Mouse (Mus musculus) urinary bladder, adult 2 months (tissue): ENCODE measurements around the gene Rab3ip. TPM values are rescaled to one million over a fixed set of nuclear protein-coding genes. Genes with fewer than 3 reads are reported as not detected.

Experiments
- DNase-seq: peaks from one replicate; pipeline ENCODE4 v3.0.0; 2022; ENCODE audit warnings: low spot score
- polyA plus RNA-seq: library from polyadenylated mRNA; depleted of rRNA; stranded (reverse); fragments of >200 nt; gene quantifications from 2 replicates; pipeline ENCODE4 v1.2.3, GENCODE M21; 2012

Rab3ip gene
- polyA plus RNA-seq, 1 experiment, result 53.3 TPM

DNA sequence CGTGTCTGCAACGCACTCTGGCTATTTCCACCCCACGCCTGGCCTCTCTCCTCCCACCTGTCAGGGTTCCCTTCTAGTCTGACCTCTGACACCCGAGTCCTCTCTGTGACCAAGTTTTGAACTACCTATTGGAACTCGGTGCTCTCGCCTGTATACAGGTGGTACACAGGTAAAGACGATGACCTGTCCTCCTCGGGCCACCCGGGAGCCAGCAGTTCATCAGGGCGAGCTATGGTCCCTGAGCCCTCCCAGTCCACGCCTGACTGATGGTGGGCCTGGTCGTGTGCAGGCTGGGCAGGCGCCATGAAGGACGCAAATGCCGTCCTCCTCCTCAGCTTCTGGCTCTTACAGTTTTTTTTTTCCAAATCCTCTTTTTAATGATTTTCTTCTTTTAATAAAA is 29.2 kb downstream of the Rab3ip start:
- no peak for DNase-seq

DNA sequence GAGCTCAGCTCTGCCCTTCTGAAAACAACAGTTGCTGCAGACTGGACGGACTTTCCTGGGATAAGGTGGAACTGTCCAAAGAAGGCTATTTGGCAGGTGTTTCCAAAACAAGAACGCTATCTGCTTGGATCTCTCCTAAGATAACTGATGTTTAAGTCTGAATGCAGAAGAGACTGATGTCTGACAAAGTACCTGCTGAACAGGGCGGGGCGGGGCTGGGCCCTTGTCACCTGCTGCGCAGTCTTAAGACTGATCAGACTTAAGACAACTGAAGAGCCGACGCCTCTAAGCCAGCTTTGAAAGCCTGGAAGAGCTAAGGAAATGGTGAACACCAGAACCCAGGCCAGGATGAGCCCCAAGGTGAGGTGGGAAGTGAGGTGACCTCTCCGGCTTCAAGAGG is 29.9 kb downstream of the Rab3ip start:
- DNase-seq, result no peak

DNA sequence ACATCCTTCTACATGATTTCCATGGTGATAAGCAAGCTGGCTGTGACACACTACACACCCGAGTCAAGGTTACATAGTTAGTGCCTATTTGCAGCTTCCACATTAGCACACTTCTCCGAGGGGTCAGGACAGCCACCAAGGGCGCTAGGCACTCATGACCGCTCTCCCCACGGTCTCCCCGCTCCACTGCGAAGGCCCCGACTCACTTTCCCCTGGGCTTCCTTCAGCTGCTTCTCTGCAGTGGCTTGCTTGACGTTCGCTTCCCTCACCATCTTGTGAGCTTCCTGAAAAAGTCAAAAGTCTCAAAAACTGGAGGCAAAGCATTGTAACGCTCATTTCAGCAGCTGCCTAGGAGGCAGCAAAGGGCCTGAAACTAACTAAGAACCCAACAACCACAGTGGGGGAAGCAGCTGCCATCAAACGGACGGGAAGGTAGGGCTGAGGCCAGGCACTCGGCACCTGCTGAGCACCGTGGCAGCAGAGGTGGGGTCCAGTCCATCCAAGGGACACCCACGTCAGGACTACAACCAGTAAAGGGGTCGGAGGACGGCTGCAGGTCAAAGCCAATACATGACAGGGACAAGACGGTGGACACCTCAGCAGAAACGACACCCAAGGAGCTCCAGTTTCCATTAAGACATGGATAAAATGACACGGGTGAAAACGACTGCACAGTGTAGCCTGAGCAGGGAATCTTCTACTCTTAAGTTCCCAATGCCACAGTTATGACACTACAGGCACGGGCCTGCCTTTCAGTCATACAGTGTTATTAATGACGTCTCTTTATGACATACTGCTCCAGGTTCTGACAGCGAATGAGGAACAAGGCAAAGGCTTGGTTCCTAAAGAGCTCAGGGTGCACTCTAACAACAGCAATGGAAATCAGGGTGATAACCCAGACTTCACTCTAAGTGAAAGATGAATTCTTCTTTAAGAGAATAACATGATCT is 30.9 kb downstream of the Rab3ip start:
- DNase-seq, result no peak

DNA sequence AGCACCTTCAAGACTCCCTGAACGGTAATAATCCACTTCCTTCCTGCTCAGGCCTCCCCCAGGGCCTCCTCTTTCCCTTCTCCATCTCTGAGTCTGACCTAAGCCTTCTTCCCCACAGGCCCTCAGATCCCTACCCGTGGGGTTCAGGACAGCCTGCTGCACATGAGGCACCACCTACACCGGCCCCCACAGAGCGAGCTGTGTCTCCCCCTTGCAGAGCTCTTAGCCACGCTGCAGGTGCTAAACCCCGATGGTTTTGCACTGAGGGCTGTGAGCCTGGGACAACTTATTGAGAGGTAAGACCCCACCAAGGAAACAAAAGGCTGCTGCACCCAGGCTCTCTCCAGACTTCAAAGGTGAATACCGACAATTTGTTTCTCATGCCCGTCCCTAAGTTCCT is 34.0 kb downstream of the Rab3ip start:
- DNase-seq, result no peak

DNA sequence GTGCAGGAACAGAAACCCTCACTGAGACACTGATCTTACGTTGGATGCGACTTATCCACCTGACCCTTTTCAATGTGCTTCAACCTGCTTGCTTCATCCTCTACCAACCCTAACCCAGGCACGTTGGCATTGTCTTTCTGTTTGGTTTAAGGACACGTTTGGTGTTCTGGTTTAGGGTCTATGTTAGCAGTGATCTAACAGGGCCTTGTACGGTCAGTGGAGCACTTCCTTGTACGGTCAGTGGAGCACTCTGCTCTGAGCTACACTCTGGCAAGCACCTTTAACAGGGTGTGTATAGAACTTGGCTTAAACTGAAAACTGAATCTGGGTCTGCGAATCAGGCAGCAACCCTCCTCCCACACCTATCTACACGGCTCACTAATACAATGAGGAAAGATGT is 35.3 kb downstream of the Rab3ip start:
- no peak for DNase-seq

DNA sequence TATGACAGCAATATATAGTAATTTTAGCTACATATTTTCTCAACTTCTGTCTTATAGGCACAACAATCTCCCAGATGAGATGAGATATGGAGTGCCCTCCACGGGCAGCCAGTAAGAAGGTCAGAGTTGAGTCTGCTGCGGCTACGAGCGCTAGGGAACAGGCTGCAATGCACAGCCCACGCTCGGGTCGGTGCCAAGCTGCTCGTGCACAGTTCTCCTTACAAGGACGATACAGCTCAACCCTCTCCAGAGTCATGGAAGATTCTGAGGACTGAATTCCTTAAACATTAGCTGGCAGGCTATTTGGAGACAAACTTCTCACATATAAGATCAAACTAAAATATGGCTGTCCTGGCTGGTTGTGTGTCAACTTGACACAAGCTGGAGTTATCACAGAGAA is 36.0 kb downstream of the Rab3ip start:
- no peak for DNase-seq

DNA sequence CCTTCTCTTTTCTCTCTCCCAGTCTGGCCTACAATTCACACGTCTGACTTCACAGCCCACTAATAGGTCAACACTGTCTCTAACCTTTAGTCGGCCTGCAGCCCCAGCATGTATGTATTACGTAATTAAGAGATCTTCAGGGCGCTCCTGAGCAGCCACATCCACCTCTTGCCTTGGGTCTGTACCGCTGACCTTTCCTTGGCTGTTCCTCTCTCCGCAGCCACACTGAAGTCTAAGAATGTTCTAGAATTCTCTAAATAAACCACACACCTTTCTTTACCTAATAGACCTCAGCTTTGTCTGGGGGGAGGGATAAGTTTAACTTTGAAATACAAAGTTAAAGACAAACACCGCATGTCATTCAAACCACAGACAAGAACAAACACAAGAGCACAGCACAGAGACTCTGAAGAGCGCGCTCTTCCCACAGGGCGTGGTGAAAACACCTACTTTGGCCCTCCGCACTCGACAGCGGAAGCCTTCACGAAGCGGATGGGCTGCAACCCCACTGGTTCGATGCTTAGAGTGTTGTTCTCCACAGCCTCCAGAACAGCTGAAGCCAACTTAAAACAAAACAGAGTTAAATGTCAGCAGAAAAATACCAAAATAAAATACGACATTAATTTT is 36.8 kb downstream of the Rab3ip start:
- no peak for DNase-seq

DNA sequence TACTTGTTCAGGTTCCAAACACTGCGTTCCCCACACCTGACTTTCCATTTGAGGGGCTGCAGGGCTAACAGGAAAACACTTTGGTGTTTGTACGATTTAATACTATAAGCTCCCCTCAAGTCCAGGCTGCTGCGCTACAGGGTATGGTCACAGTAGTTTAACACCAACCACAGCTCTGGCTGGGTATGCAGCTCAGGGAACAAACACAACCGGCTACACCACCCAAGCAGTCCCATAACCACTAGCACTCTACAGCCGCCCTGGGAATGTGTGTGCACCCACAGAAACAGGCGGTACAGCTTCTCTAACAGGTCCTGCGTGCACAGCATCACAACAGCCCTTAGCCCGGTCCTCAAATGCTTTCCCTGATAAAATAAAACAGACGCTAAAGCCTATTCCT is 37.7 kb downstream of the Rab3ip start:
- no peak for DNase-seq

DNA sequence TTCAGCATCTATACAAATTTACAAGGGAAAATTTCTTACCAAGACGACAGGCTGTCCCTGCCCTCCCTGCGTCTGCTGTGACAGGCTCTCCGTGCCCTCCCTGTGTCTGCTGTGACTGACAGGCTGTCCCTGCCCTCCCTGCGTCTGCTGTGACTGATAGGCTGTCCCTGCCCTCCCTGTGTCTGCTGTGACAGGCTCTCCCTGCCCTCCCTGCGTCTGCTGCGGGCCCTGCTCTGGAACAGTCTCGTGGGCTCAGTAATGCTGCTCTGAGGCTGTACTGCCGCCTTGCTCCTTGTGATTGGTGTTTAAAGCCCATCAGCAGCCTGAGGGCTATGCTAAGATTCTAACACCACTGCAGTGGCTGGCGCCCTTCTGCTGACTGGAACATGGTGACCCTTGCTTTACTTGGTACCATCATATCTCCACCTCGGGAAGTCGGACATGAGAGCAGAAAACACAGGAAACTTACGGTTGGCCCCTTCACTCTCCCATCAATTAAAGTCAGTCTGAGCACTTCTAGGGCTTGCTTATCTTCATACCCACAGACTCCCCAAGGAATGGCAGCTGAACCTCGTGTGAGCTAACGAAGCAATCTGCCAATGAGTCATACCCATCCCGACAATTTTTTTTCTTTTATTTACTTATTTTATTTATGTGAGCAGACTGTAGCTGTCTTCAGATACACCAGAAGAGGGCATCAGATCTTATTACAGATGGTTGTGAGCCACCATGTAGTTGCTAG is 41.5 kb downstream of the Rab3ip start:
- no peak for DNase-seq

DNA sequence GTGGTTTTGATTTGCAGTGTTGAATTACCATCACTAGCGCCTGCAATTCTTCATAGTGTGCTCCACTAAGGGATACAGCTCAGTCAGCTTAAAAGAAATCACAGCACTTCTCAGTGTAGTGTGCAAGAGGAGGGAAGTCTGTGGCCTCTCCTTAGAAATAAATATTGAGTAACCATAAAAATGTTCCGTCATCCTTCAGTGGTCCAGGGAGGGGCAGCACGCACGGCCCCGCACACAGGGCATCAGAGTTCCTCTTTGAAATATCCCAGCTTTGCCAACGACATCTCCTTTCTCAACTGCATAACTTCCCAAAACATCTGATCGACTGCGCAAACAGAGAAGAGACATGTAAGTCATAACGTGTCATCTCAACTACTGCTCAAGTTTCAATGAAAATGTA is 43.8 kb downstream of the Rab3ip start:
- DNase-seq, result no peak

DNA sequence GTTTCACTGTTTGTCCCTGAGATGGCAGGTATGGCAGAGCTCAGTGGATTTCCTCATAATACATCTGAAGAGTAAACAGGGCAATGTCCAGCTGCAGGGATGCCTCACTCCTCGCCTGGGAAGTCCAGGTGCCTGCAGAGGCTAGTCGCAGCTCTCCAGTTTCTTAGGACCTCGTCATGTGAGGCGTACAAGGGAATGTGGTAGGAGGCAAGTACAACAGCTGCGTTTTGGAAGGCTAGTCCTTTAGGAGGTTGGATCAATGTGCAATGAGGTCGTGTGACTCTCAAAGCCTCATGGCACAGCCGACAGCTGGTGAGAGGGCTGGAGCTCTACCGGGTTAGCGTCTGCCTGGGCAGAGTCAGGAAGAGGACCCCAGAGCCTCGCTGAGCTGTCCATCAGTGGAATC is 46.1 kb downstream of the Rab3ip start:
- no peak for DNase-seq

DNA sequence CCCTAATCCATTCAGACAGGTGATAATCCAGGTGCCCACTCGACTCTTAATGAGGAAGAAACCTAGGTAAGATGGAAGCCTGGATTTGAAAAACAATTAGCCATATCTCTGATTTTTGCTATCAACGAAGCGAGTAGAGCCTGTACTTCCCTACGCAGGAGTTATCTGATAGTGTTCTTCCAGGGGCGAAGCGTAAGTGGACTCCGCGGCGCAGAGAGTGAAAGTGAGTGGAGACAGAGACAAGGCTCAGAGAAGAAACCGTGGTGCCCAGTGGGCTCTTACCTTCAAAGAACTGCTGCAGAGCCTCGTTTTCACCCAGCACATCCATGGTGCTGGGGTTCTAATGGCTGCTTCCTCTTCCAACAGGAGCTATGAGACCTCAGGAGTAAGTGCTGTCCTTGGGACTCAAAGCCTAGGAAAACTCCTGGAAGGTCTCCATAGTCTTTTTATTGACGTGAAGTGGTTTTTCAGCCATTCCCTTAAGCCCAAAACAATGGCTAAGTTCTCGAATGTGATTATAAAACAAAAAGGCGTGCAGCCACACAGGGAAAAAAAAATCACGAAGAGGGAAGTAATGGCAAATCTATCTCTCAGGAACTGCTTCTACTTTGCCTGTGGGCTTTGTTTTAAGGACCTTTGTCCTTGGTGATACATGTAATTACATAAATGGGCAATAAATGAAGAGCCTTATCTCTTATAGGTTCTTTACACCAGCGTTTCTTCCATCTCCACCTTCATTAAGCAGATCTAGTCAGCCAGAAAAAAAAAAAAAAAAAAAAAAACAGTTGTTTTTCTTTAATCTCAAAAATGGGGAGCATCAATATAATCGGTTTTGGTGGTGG is 54.0 kb downstream of the Rab3ip start, which contains the start of gene Myrfl:
Gene Myrfl (minus strand): TSS at position 584 of the 842 bp plus-strand sequence.
- DNase-seq, result no peak

DNA sequence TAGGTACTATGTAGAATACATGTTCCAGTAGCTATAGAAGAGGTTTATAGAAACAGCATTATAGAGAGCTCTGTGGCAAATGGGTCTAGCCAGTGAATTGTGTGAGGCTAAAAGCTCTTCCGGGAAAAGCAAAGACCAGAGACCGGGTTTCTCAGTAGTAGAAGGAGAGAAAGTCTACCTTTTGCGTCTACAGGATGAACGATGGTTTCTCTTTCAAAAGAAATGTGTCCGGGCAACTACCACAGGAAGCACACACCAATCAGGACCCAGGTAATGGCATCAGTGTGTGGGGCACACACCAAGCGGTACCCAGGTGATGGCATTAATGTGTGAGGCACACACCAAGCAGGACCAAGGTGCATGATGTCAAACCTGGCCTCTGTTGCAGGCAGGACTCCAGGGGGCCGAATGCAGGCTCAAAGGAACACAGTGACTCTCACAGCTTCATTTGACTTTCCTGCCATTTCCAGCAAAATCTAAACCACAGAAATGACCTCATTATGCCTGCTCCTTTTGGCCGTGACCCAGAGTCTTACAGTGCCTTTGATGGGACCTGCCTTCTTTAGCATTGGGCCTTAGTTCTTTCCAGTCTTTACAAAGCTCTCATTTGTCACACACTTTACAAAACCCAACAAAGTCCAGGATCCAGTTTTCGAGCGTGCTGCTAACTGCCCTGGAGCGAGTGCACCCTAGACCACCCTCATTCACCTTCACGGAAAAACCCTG is 55.3 kb downstream of the Rab3ip start:
- no peak for DNase-seq

DNA sequence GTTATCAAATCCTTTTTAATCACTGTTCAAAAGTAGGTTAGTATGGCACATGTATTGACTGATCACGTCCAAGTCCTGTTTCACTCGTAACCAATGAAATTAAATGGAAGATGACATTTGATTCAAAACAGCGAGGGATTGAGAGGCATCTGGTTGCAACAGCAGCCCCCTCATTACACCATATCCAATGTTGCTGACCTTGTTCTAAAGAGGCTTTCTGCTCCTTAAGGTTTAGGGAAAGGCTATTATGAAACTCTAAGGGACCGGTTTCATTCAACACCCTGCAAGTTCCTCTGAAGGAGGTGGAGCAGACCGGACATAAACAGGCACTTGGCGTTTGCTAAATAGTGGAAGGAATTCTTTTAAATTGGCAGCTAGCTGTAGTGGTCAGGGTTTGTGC is 56.0 kb downstream of the Rab3ip start:
- DNase-seq, result no peak

DNA sequence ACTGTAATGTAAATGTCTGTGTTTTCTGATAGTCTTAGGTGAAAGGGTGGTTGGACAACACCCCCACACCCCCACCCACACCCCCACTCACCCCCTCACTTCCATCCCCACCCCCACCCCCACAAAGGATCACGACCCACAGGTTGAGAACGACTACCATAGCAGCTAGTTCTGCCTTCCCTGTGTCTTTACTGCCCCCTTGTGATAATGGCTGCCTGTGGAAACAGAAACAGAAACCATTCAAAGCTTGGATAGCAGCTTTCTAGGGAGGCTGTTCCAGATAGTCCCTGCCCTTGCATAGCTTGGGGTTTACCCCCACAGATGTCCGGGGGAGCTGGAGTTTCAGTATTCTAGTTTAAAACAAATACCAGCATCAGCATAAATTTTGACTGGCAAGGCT is 56.8 kb downstream of the Rab3ip start:
- no peak for DNase-seq

DNA sequence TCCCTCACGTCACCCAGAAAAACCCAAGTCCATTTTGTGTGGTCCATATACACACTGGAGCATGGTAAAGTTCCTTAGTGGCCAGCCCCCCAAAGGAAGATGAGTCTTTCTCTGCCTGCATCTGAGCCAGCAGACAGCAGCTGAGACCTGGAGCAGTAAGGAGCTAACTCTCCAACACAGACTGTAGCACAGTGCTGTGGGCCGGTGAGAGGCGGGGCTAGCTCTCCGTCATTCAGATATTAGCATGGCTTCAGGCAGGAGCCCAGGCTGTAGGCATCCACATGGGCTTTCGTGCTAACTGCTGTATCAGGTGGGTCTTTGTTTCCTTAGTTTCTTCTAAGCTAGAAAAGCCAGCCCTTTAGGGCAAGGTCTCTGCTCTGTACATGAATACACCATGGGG is 60.0 kb downstream of the Rab3ip start:
- DNase-seq, result no peak

DNA sequence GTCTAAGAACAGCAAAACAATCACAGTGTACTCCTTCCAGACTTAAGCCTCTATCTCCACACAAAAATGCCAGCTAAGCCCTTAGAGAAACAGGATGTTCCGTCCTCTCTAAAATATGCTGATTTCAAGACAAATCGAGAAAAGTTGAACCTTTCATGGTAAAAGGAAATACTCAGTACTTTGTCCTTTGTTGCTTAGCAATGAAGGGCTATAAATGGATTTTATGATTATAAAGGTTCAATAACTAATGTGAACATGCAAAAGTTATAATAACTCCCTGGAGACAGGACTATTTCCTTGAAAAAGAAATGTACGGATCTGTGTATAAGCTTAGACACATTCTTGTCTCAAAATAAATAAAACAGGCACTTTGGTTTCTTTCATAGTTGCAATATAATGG is 66.0 kb downstream of the Rab3ip start:
- no peak for DNase-seq

DNA sequence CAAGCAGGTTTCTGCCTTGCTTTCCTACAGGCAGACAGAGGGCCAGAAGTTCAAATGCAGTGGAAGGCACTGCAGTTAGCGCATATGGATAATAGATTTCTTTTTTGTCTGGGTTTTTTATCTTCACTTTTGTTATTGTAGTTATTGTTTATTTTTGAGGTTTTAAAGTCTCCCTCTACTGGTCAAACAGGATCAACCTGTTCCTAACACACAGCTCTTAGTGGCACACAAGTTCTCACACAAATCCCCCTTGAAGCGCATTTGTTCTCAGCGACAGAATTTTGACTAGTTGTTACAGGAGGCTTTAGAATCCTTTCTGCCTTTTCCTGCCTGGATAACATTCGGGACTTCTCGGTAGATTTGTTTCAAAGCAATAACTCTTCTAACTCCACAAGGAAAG is 67.0 kb downstream of the Rab3ip start:
- no peak for DNase-seq

DNA sequence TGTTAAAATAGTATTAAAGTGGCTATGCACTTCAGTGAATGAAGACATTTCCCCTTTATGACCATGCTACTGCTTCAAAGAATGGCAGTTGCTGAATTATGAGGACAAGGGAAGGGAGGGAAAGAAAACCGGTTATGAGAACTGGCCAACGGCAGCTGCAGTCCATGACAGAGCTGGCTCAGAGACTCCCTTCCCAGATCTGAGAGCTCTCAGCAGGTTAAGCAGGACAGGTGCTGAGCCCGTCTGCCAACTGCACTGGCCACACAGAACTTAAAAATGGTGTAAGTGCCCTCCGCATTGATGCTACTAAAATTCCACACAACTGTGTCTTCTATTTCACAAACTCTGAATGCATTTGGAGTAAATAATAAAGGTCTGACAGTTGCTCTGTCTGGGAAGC is 73.1 kb downstream of the Rab3ip start:
- DNase-seq, result no peak

DNA sequence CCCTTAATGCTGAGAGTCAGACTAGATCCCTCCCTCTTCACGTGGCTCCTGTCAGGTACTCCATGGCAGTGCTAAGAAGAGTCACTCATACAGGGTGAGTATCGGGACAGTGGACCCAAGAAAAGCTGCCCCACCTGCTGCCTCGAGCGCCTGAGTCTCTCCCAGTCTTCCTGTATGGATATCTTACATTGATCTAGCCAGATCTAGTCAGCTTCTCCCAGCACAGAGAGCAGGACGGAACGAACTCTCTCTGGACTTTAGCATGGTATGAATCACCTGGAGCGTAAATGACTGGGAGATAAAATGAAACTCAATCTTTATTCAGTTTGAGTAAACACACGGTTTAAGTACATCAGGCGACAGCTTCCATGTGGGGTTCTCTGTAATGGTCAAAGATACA is 76.1 kb downstream of the Rab3ip start:
- DNase-seq, result no peak

DNA sequence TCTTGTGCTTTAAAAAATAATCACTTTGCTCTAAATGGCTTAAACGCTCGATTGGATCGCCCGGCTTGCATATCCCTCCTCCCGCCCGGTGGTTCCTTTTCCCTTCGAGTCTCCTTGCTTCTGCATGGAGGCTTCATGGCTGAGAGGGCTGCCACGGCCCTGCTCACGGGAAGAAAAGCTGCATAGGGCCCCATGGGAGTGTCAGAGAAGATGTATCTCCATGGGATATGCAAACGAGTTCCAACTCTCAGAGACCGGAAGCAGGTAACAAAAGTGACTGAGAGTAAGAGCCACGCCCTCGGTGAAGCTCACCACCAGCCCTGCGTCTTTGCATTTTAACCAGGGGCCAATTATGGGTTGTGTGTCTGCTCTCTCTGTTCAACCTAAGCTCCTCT is 78.6 kb downstream of the Rab3ip start:
- no peak for DNase-seq
